In genomic region chr16:10451906-10452305, GRCm38 (mm10) we compare ENCODE assay signal across 20 mouse cellular contexts. TPM values are rescaled to one million over a fixed set of nuclear protein-coding genes. Genes with fewer than 3 reads are reported as not detected.
DNase-seq lines count a peak whose midpoint lies in the region; ATAC-seq and TF ChIP-seq lines count a peak whose summit lies in the region.
"Had no signal": no experiment of that assay in that cellular context is flagged by ENCODE, and none has a peak within 500 bp of the region (broad histone marks: within the 10 kb centered on the region; RNA-seq: fewer than 3 reads in every experiment).

No protein-coding gene starts in this region.

- H3K9ac ChIP-seq in heart, embryonic 12.5 days = no peak overlapping the region
- H3K9ac ChIP-seq in lung, postnatal 0 days (replicated peaks; ENCODE audit: low read depth) = no peak overlapping the region
- H3K9ac ChIP-seq: embryonic facial prominence, embryonic 15.5 days; hindbrain, embryonic 15.5 days; kidney, embryonic 15.5 days; limb, embryonic 12.5 days; liver, embryonic 14.5 days; stomach, embryonic 15.5 days had no signal

- DNase-seq in heart, postnatal 36 days = no peak
- DNase-seq in kidney, adult 2 months = no peak
- no peak for DNase-seq in kidney, postnatal 4 days
- no peak for DNase-seq in lung, postnatal 0 days (ENCODE audit: low spot score)
- DNase-seq in lung, postnatal 14 days = no peak
- DNase-seq in thymus, adult 2 months = no peak
- DNase-seq in cerebellum, postnatal 4 days (ENCODE audit: low spot score in 2 of 2) = no peak

- H3K4me3 ChIP-seq in heart, embryonic 12.5 days = no peak overlapping the region
- H3K4me3 ChIP-seq in kidney, adult 2 months (ENCODE audit: insufficient read depth, low read depth, low read length) = no peak overlapping the region
- no peak overlapping the region for H3K4me3 ChIP-seq in lung, postnatal 0 days (ENCODE audit: low read depth, low read length)
- no peak overlapping the region for H3K4me3 ChIP-seq in thymus, adult 2 months (ENCODE audit: control insufficient read depth, insufficient read depth, low read length)
- H3K4me3 ChIP-seq: embryonic facial prominence, embryonic 15.5 days; hindbrain, embryonic 15.5 days; kidney, embryonic 15.5 days; limb, embryonic 12.5 days; stomach, embryonic 15.5 days had no signal

- TF ChIP-seq CTCF in kidney, adult 2 months (conservative IDR thresholded peaks at IDR 0.05; ENCODE audit: insufficient read depth, insufficient read length, low read depth, low read length) = no peak
- TF ChIP-seq CTCF in lung, postnatal 0 days (IDR thresholded peaks at IDR 0.05) = no peak
- no peak for TF ChIP-seq CTCF in thymus, adult 2 months (IDR thresholded peaks at IDR 0.05; ENCODE audit: borderline replicate concordance, control insufficient read depth, extremely low read depth, insufficient read depth, low read length, poor library complexity)

- H3K36me3 ChIP-seq in heart, embryonic 12.5 days = no peaks in the 10 kb centered on the region
- H3K36me3 ChIP-seq in kidney, adult 2 months (ENCODE audit: control insufficient read depth, insufficient read depth, low read length) = no peaks in the 10 kb centered on the region
- no peaks in the 10 kb centered on the region for H3K36me3 ChIP-seq in lung, postnatal 0 days (ENCODE audit: insufficient read depth, low read length)
- no peaks in the 10 kb centered on the region for H3K36me3 ChIP-seq in thymus, adult 2 months (ENCODE audit: control insufficient read depth, insufficient read depth, low read length)
- H3K36me3 ChIP-seq: embryonic facial prominence, embryonic 15.5 days; hindbrain, embryonic 15.5 days; kidney, embryonic 15.5 days; limb, embryonic 12.5 days; stomach, embryonic 15.5 days had no signal

- peaks cover 19% of the 10 kb centered on the region for H3K4me1 ChIP-seq in heart, embryonic 12.5 days (replicated peaks)
- H3K4me1 ChIP-seq in kidney, adult 2 months (ENCODE audit: control insufficient read depth, insufficient read depth, low read length) = peaks cover 36% of the 10 kb centered on the region
- peaks cover 22% of the 10 kb centered on the region; the same call in 1 of the 2 replicates for H3K4me1 ChIP-seq in lung, postnatal 0 days (ENCODE audit: insufficient read depth, low read depth, low read length)
- no peaks in the 10 kb centered on the region; the same call in 1 of the 2 replicates for H3K4me1 ChIP-seq in thymus, adult 2 months (replicated peaks; ENCODE audit: control insufficient read depth, insufficient read depth, low read length)

- TF ChIP-seq EP300 in lung, postnatal 0 days (IDR thresholded peaks at IDR 0.05) = no peak

- peak overlapping the region; percentile 29; the same call in 1 of the 2 replicates for H3K27ac ChIP-seq in heart, embryonic 12.5 days (ENCODE audit: poor library complexity, severe bottlenecking)
- H3K27ac ChIP-seq in kidney, adult 2 months (ENCODE audit: insufficient read depth, low read depth, low read length) = peak overlapping the region; percentile 41; the same call in 1 of the 2 replicates
- H3K27ac ChIP-seq in lung, postnatal 0 days (ENCODE audit: low read length) = peak overlapping the region; percentile 62
- H3K27ac ChIP-seq in thymus, adult 2 months (ENCODE audit: control insufficient read depth, insufficient read depth, low read length) = no peak overlapping the region
- H3K27ac ChIP-seq: embryonic facial prominence, embryonic 15.5 days; hindbrain, embryonic 15.5 days; kidney, embryonic 15.5 days; limb, embryonic 12.5 days; liver, embryonic 14.5 days; stomach, embryonic 15.5 days had no signal

- TF ChIP-seq POLR2A in kidney, adult 2 months (IDR thresholded peaks at IDR 0.05; ENCODE audit: low read depth, low read length) = no peak
- no peak for TF ChIP-seq POLR2A in thymus, adult 2 months (IDR thresholded peaks at IDR 0.05; ENCODE audit: control insufficient read depth, extremely low read depth, insufficient read depth, low read length, poor library complexity)

- 75% methylated on average over 2 of the region's 2 CpGs for WGBS in heart, embryonic 12.5 days
- 61% methylated on average over 2 of the region's 2 CpGs for WGBS in kidney, adult 2 months
- WGBS in lung, postnatal 0 days = 40% methylated on average over 2 of the region's 2 CpGs
- 100% methylated on average over 2 of the region's 2 CpGs for whole genome bisulfite sequencing in thymus, adult 2 months

- no peak for ATAC-seq in heart, embryonic 12.5 days (ENCODE audit: insufficient number of reproducible peaks, low FRiP score)
- peak; percentile 35 for ATAC-seq in lung, postnatal 0 days
- ATAC-seq: activated CD4-positive, CD25-positive, alpha-beta regulatory T cell, adult 4 months had no signal

- no peaks in the 10 kb centered on the region for H3K9me3 ChIP-seq in heart, embryonic 12.5 days (replicated peaks)
- H3K9me3 ChIP-seq in lung, postnatal 0 days (ENCODE audit: low read length) = no peaks in the 10 kb centered on the region
- H3K9me3 ChIP-seq: embryonic facial prominence, embryonic 15.5 days; hindbrain, embryonic 15.5 days; kidney, embryonic 15.5 days; limb, embryonic 12.5 days; stomach, embryonic 15.5 days had no signal

- H3K27me3 ChIP-seq in heart, embryonic 12.5 days (replicated peaks) = no peaks in the 10 kb centered on the region
- no peaks in the 10 kb centered on the region for H3K27me3 ChIP-seq in kidney, adult 2 months (replicated peaks; ENCODE audit: control insufficient read depth, insufficient read depth, low read length)
- H3K27me3 ChIP-seq in lung, postnatal 0 days (replicated peaks; ENCODE audit: insufficient read depth, low read length) = no peaks in the 10 kb centered on the region
- no peaks in the 10 kb centered on the region for H3K27me3 ChIP-seq in thymus, adult 2 months (ENCODE audit: control insufficient read depth, insufficient read depth, low read length)
- H3K27me3 ChIP-seq: embryonic facial prominence, embryonic 15.5 days; hindbrain, embryonic 15.5 days; kidney, embryonic 15.5 days; limb, embryonic 12.5 days; stomach, embryonic 15.5 days had no signal

- H3K4me2 ChIP-seq in heart, embryonic 12.5 days = no peak overlapping the region
- no peak overlapping the region for H3K4me2 ChIP-seq in lung, postnatal 0 days (replicated peaks; ENCODE audit: low read depth, low read length)
- H3K4me2 ChIP-seq: embryonic facial prominence, embryonic 15.5 days; hindbrain, embryonic 15.5 days; kidney, embryonic 15.5 days; limb, embryonic 12.5 days; midbrain, embryonic 11.5 days; stomach, embryonic 15.5 days had no signal

- intact Hi-C loops in heart, postnatal 36 days (cut with DNase I) = no loop called here

RNA-seq across cellular contexts. Expression of gene Tvp23a, which starts 4.7 kb away (rescaled TPM):
- 6.5 and 6.7 TPM in 2 replicates for polyA plus RNA-seq in heart, embryonic 12.5 days (2016; fragmentation: Nextera tagmentation; extraction: Ambion mirVana)
- under 1 TPM; 0.19 to 0.43 TPM for total RNA-seq in heart, postnatal 36 days (2021)
- polyA plus RNA-seq in kidney, adult 2 months (2012; rRNA removed) = 0.75 and 0.84 TPM in 2 replicates
- 1.6 and 1.7 TPM in 2 replicates for polyA plus RNA-seq in lung, postnatal 0 days (2015; fragmentation: Nextera tagmentation; extraction: Ambion mirVana)
- 3.2 and 3.7 TPM in 2 replicates for polyA plus RNA-seq in thymus, adult 2 months (2012; rRNA removed)
- total RNA-seq: megakaryocyte progenitor cell, adult 5-6 weeks had no signal

RNA-seq across cellular contexts. Expression of gene Ciita, which starts 28.0 kb away (rescaled TPM):
- polyA plus RNA-seq in heart, embryonic 12.5 days (2016; fragmentation: Nextera tagmentation; extraction: Ambion mirVana) = 0.17 and 0.62 TPM in 2 replicates
- total RNA-seq in heart, postnatal 36 days (2021) = 1 to 10 TPM in 1 of 2 experiments, under 1 TPM in 1; 0.72 to 1.2 TPM
- 2.8 and 5.3 TPM in 2 replicates for polyA plus RNA-seq in kidney, adult 2 months (2012; rRNA removed)
- 1.3 and 1.4 TPM in 2 replicates for polyA plus RNA-seq in lung, postnatal 0 days (2015; fragmentation: Nextera tagmentation; extraction: Ambion mirVana)
- 30.1 and 31.5 TPM in 2 replicates for polyA plus RNA-seq in thymus, adult 2 months (2012; rRNA removed)

RNA-seq across cellular contexts. Expression of gene Nubp1, which starts 40.2 kb away (rescaled TPM):
- 37.9 and 41.6 TPM in 2 replicates for polyA plus RNA-seq in heart, embryonic 12.5 days (2016; fragmentation: Nextera tagmentation; extraction: Ambion mirVana)
- 1 to 10 TPM; 8.9 to 9.0 TPM for total RNA-seq in heart, postnatal 36 days (2021)
- 28.1 and 30.5 TPM in 2 replicates for polyA plus RNA-seq in kidney, adult 2 months (2012; rRNA removed)
- 31.2 and 31.6 TPM in 2 replicates for polyA plus RNA-seq in lung, postnatal 0 days (2015; fragmentation: Nextera tagmentation; extraction: Ambion mirVana)
- 62.3 and 67.4 TPM in 2 replicates for polyA plus RNA-seq in thymus, adult 2 months (2012; rRNA removed)

RNA-seq across cellular contexts. Expression of gene Tekt5, which starts 56.6 kb away (rescaled TPM):
- polyA plus RNA-seq in heart, embryonic 12.5 days (2016; fragmentation: Nextera tagmentation; extraction: Ambion mirVana) = 0.21 and 0.24 TPM in 2 replicates
- not detected for total RNA-seq in heart, postnatal 36 days (2021)
- polyA plus RNA-seq in kidney, adult 2 months (2012; rRNA removed) = 0.64 and 0.77 TPM in 2 replicates
- polyA plus RNA-seq in lung, postnatal 0 days (2015; fragmentation: Nextera tagmentation; extraction: Ambion mirVana) = 9.9 and 11.7 TPM in 2 replicates
- 1.4 and 1.7 TPM in 2 replicates for polyA plus RNA-seq in thymus, adult 2 months (2012; rRNA removed)
- total RNA-seq: adrenal gland, adult 8-10 months; gastrocnemius, adult 8-10 months; heart, postnatal 25 days; megakaryocyte progenitor cell, adult 5-6 weeks had no signal
- polyA plus RNA-seq: activated CD4-positive, CD25-positive, alpha-beta regulatory T cell, adult 4 months; limb, embryonic 12.5 days had no signal
